In the genomic region with DNA sequence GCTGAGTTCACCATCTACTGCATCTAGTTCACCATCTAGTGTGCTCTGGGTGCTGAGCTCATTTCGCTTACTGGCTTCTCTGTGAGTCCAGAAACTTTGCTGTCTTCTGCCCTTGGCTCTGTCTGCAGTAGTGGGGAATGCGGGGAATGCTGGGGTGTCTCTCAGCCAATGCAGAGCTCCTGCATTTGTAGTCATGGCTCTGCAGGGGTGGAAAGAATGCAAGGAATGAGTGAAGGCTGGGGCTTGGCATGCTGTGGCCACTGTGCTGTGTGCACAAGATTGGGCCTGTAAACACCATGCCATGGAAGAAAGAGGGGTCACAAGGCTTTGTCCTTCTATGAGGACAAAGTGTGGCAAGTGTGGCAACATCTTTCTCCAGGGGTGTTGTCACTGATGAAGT, we compare ENCODE assay signal across 22 mouse cellular contexts.
DNase-seq lines count a peak whose midpoint lies in the region; ATAC-seq and TF ChIP-seq lines count a peak whose summit lies in the region.
"Had no signal": no experiment of that assay in that cellular context is flagged by ENCODE, and none has a peak within 500 bp of the region (broad histone marks: within the 10 kb centered on the region; RNA-seq: fewer than 3 reads in every experiment).

No protein-coding gene starts in this region.

- H3K4me1 ChIP-seq in heart, embryonic 11.5 days (ENCODE audit: control insufficient read depth, insufficient read depth, low read length), result peaks cover 9% of the 10 kb centered on the region
- no peaks in the 10 kb centered on the region for H3K4me1 ChIP-seq in lung, postnatal 0 days (ENCODE audit: insufficient read depth, low read depth, low read length)
- no peaks in the 10 kb centered on the region for H3K4me1 ChIP-seq in midbrain, postnatal 0 days (ENCODE audit: insufficient read depth, low read length)
- H3K4me1 ChIP-seq: embryonic facial prominence, embryonic 15.5 days; limb, embryonic 12.5 days; liver, embryonic 12.5 days had no signal

- no peak overlapping the region for H3K9ac ChIP-seq in heart, embryonic 11.5 days (ENCODE audit: low read depth, low read length)
- H3K9ac ChIP-seq in lung, postnatal 0 days (replicated peaks; ENCODE audit: low read depth), result no peak overlapping the region
- no peak overlapping the region for H3K9ac ChIP-seq in midbrain, postnatal 0 days (replicated peaks; ENCODE audit: low read length, poor library complexity, severe bottlenecking)
- H3K9ac ChIP-seq: embryonic facial prominence, embryonic 15.5 days; limb, embryonic 12.5 days; liver, embryonic 12.5 days; lung, embryonic 14.5 days; midbrain, embryonic 13.5 days had no signal

- TF ChIP-seq CTCF in lung, postnatal 0 days (IDR thresholded peaks at IDR 0.05), result no peak
- no peak for TF ChIP-seq CTCF in midbrain, postnatal 0 days (IDR thresholded peaks at IDR 0.05)

- no peaks in the 10 kb centered on the region for H3K36me3 ChIP-seq in heart, embryonic 11.5 days (ENCODE audit: control insufficient read depth, insufficient read depth, low read length)
- H3K36me3 ChIP-seq in lung, postnatal 0 days (ENCODE audit: insufficient read depth, low read length), result no peaks in the 10 kb centered on the region
- peaks cover 31% of the 10 kb centered on the region for H3K36me3 ChIP-seq in midbrain, postnatal 0 days (ENCODE audit: insufficient read depth, low read length)
- H3K36me3 ChIP-seq: embryonic facial prominence, embryonic 15.5 days; limb, embryonic 12.5 days; liver, embryonic 12.5 days had no signal

- H3K27ac ChIP-seq in heart, embryonic 11.5 days (ENCODE audit: low read depth, low read length), result peak overlapping the region; percentile 43
- no peak overlapping the region for H3K27ac ChIP-seq in lung, postnatal 0 days (ENCODE audit: low read length)
- H3K27ac ChIP-seq in midbrain, postnatal 0 days (ENCODE audit: low read depth, low read length), result no peak overlapping the region
- H3K27ac ChIP-seq: embryonic facial prominence, embryonic 15.5 days; forebrain, embryonic 10.5 days; gastrocnemius, adult 2 months; kidney, postnatal 0 days; limb, embryonic 12.5 days; liver, embryonic 12.5 days; midbrain, embryonic 13.5 days had no signal

- no peak overlapping the region for H3K4me2 ChIP-seq in heart, embryonic 11.5 days
- no peak overlapping the region for H3K4me2 ChIP-seq in lung, postnatal 0 days (replicated peaks; ENCODE audit: low read depth, low read length)
- no peak overlapping the region for H3K4me2 ChIP-seq in midbrain, postnatal 0 days (ENCODE audit: low read depth, low read length, poor library complexity, severe bottlenecking)
- H3K4me2 ChIP-seq: embryonic facial prominence, embryonic 15.5 days; limb, embryonic 12.5 days; liver, embryonic 12.5 days; lung, embryonic 14.5 days; midbrain, embryonic 13.5 days had no signal

- TF ChIP-seq EP300 in lung, postnatal 0 days (IDR thresholded peaks at IDR 0.05), result no peak

- no peak for DNase-seq in heart, adult 8-10 months (ENCODE audit: low spot score)
- peak; percentile 2 for DNase-seq in lung, postnatal 25 days (ENCODE audit: low spot score)
- no peak for DNase-seq in lung, postnatal 0 days (ENCODE audit: low spot score)
- peak; percentile 31 for DNase-seq in ZHBTc4 (ENCODE audit: low read depth, low spot score)
- DNase-seq in yolk sac, embryonic 10.5 days (ENCODE audit: low spot score), result peak; percentile 5
- no peak for DNase-seq in midbrain, postnatal 0 days (ENCODE audit: low spot score)
- DNase-seq: adrenal gland, postnatal 10 days; cerebellum, adult 9-10 months; gastrocnemius, adult 2 months; kidney, adult 18-20 months; lung, embryonic 14.5 days; right cerebral cortex, postnatal 4 days; thymus, adult 2 months had no signal

- WGBS in heart, embryonic 11.5 days (ENCODE audit: insufficient replicate concordance), result 25% methylated on average over 2 of the region's 2 CpGs
- 37% methylated on average over 2 of the region's 2 CpGs for WGBS in lung, postnatal 0 days
- WGBS in midbrain, postnatal 0 days, result 76% methylated on average over 2 of the region's 2 CpGs

- peaks cover 8% of the 10 kb centered on the region; the same call in 1 of the 2 replicates for H3K9me3 ChIP-seq in heart, embryonic 11.5 days (replicated peaks; ENCODE audit: control insufficient read depth, low read length)
- no peaks in the 10 kb centered on the region for H3K9me3 ChIP-seq in lung, postnatal 0 days (ENCODE audit: low read length)
- peaks cover 5% of the 10 kb centered on the region; the same call in 1 of the 2 replicates for H3K9me3 ChIP-seq in midbrain, postnatal 0 days (ENCODE audit: low read length)
- H3K9me3 ChIP-seq: embryonic facial prominence, embryonic 15.5 days had no signal

- H3K27me3 ChIP-seq in heart, embryonic 11.5 days (ENCODE audit: control insufficient read depth, insufficient read depth, low read length), result no peaks in the 10 kb centered on the region
- H3K27me3 ChIP-seq in lung, postnatal 0 days (replicated peaks; ENCODE audit: insufficient read depth, low read length), result no peaks in the 10 kb centered on the region
- H3K27me3 ChIP-seq in midbrain, postnatal 0 days (ENCODE audit: insufficient read depth, low read length), result no peaks in the 10 kb centered on the region
- H3K27me3 ChIP-seq: embryonic facial prominence, embryonic 15.5 days; liver, embryonic 12.5 days; midbrain, embryonic 13.5 days had no signal

- H3K4me3 ChIP-seq in heart, embryonic 11.5 days (ENCODE audit: low read depth, low read length), result no peak overlapping the region
- H3K4me3 ChIP-seq in lung, postnatal 0 days (ENCODE audit: low read depth, low read length), result no peak overlapping the region
- H3K4me3 ChIP-seq in midbrain, postnatal 0 days (ENCODE audit: low read depth, low read length), result no peak overlapping the region
- H3K4me3 ChIP-seq: embryonic facial prominence, embryonic 15.5 days; forebrain, embryonic 10.5 days; gastrocnemius, adult 2 months; limb, embryonic 12.5 days; liver, embryonic 12.5 days; midbrain, embryonic 13.5 days; myocyte had no signal

- ATAC-seq in heart, embryonic 11.5 days (replicated peaks; ENCODE audit: insufficient number of reproducible peaks, low FRiP score, low TSS enrichment), result no peak
- ATAC-seq in lung, postnatal 0 days, result no peak
- no peak for ATAC-seq in midbrain, postnatal 0 days (ENCODE audit: low FRiP score)
- ATAC-seq: activated CD4-positive, CD25-positive, alpha-beta regulatory T cell, adult 4 months; liver, embryonic 12.5 days; midbrain, embryonic 13.5 days had no signal

Comparison
In these comparisons a context has a peak if more than half of its experiments do, and no peak if none do; other contexts are left out.
1. DNase-seq: peak in lung, postnatal 25 days (single experiment), ZHBTc4 (single experiment) and yolk sac, embryonic 10.5 days (single experiment); none in heart, adult 8-10 months (single experiment), lung, postnatal 0 days (single experiment) and midbrain, postnatal 0 days (single experiment).